Mouse (Mus musculus) gastrocnemius, postnatal 14 days (tissue): ENCODE results near the gene Gm49416. TPM values are rescaled to one million over a fixed set of nuclear protein-coding genes. Genes with fewer than 3 reads are reported as not detected.

ENCODE experiments used
- DNase-seq: peaks from one replicate; pipeline ENCODE4 v3.0.0; 2021; ENCODE audit warnings: mixed read lengths
- intact Hi-C: fragments of 180-260 bp; cut with DNase I; formaldehyde crosslinking; loops from one replicate; pipeline ENCODE4 v1.15.1; 2025; ENCODE audit warnings: low total_unique reads
- total RNA-seq, 2 experiments: library from RNA; stranded (reverse); gene quantifications; 2 replicates each; pipeline ENCODE4 v1.2.3; 2021

Gene Gm49416
- total RNA-seq, 2 experiments from 2014 or later = 3.3 TPM; not detected in 1

DNA sequence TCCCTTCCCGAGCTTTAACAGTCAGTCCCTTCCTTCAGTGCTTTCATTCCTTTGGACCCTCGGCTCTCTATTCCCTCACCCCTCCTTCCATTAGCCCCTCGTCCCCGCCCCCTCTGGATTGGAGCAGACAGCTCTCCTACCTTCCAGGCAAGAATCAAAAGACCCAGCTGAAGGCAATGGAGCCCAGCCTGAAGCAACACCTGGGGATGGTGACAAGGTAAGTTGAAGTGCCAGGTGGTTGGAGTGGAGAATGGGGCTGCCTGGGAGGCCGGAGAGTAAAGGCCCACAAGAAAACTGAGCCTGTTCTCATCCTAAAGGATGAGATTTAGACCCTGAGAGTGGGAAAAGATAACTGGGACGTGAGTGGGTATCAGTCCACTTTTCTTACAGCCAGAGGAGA is 19.8 kb downstream of the Gm49416 start:
- intact Hi-C loops = loop anchor here (10.0 kb wide), 1 partner anchor 46 kb away; the partner anchor contains the start of gene Tut1
- no peak for DNase-seq

DNA sequence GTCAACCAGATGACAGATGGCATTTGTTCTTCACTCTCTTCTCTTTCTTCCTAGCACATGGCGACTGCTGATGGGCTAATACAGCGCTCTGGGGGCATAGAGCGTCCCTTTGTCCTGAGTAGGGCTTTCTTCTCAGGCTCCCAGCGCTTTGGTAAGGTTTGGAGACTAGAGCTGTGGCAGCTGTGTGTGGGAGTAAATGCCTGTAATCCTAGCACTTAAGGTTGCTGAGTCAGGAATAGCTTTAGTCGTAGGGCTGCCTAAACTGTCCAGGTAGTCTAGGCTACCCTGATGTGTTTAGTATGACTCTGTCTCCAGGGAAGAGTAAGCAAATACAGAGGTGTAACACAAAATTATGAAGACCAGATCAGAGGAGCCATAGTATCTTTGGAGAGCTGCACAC is 23.1 kb downstream of the Gm49416 start:
- no peak for DNase-seq
- intact Hi-C loops = no loop called here

GRCm38 (mm10) chr19:8914212-8914611 is 25.5 kb downstream of the Gm49416 start:
- no peak for DNase-seq
- intact Hi-C loops = no loop called here

DNA sequence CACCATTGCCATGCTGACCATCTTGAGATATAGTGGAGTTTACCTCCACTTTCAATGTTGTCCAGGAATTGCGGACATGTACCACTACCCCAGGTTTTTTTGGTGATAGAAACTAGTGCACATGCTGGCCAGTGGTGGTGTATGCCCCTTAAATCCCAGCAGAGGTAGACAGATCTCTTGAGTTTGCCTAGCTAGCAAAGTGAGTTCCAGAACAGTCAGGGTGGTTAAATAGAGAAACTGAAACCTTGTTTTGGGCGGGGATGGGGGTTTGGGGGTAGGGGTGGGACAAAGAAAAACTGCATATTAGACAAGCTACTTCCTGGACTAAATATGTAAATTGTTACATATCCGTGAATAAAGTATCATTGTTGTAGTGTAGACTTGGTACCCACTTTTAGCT is 30.3 kb downstream of the Gm49416 start:
- DNase-seq = no peak
- intact Hi-C loops = no loop called here

DNA sequence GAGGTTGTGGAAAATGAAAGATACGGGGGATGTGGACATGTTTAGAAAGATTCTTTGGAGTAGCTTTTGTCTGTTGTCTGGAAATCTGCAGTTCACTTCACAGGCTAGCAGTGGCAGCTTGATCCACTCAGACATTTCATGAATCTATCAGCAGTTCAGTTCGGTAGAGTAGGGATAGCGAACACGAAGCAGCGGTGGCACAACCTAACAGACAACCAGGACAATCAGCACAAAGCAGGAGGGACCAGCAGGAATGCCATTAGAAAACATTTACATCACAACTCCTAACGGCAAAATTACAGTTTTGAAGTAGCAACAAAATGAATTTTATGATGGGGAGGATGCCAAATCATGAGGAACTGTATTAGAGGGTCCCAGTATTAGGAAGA is 31.0 kb downstream of the Gm49416 start:
- intact Hi-C loops = no loop called here
- DNase-seq = no peak

DNA sequence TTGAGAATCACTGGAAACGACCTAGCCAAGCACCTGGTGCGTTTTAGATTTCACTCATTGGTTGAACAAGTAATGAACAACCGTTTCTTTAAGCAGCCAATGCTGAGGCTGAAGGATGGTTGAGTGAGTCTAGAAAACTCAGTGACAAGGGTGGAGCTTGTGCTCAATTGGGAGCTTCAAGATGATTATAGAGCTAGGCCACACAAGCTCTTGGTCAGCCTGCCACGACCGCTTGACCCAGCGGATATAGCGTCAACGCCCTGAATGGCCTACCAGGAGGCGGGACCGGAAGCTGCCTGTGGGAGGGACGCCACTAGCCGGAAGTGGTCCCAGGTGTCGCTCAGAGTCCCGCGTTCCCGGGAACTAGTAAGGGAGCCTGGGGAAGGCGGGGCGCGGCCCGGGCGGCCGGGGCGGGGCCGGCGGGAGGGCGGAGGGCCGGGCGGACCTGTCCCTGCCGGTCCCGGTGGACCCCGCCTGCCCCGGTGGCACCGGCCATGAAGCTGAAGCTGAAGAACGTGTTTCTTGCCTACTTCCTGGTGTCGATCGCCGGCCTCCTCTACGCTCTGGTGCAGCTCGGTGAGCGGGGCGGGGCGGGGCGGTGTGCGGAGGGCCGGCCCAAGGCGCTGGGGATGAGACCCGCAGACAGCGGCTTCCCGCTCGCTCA is 31.5 kb downstream of the Gm49416 start, which contains the start of gene B3gat3:
Gene B3gat3 (plus strand): TSS at position 302 of the 664 bp plus-strand sequence.
- intact Hi-C loops = no loop called here
- peak; percentile 97 for DNase-seq

DNA sequence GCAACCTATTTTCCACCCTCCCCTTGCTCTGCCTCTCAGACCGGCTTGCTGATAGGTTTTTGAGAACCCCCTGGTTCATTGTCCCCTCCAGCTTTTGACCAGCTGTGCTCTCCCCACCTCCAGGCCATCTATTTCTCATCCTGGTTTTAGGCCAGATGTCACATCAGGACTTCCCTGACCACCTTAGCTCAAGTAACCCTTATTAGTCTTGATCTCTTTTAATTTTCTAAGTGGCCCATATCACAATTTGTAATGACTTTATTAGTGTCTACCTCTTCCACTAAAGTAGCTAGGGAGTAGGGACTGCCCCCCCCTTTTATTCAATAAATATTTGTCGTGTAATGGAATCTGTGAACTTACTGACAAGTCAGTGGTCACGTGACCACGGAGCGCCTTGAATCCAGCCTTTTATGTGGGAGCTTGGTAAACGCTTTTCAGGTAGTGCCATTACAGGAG is 32.1 kb downstream of the Gm49416 start:
- intact Hi-C loops = no loop called here

GRCm38 (mm10) chr19:8921741-8922140 is 33.0 kb downstream of the Gm49416 start:
- no peak for DNase-seq
- intact Hi-C loops = no loop called here

More for the DNA sequence above, 32.1 kb downstream of the Gm49416 start:
- DNase-seq = no peak

DNA sequence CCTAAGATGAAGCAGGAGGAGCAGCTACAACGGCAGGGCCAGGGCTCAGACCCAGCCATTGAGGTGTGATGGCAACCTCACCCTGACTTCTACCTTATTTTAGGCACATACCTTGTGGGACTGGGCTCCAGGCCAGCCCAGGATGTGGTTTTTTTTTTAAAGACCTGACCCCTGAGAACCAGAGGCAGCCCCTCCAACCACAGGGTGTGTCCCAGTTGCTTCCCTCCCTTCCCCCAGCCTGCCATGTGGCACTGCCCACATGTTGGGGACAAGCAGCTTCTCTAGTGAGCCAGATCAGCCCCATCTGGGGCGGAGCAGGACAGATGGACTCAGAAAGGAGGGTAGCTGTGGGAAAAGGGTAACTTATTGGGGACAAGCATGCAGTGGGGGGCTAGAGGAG is 38.0 kb downstream of the Gm49416 start:
- intact Hi-C loops = no loop called here
- DNase-seq = no peak

GRCm38 (mm10) chr19:8927891-8928525 is 39.3 kb downstream of the Gm49416 start:
- DNase-seq = no peak
- intact Hi-C loops = no loop called here

DNA sequence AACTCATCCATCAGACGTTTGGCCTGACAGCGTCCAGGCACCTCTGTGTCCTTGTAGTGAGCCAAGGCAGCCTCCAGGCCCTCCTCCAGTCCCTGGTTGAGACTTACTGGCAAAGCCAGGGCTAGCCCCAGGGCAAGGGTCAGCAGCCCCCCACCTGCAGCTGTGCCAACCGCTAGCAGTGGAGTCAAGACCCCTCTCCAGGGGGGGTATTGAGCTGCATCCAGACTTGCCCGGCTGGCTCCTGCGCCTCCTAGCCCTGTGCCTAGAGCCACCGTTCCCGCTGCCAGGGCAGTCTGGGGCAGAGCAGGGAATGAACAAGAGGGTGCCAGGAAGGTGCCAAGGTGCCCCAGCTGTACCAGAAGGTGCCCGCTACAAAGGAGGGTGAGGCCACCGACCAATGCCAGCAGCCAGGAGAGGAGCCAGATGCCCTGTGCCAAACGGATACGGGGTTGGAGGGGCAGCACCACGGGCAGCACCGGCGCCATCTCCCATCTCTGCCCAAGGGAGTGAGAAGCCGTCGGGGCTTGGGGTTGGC is 40.0 kb downstream of the Gm49416 start:
- intact Hi-C loops = no loop called here
- no peak for DNase-seq

DNA sequence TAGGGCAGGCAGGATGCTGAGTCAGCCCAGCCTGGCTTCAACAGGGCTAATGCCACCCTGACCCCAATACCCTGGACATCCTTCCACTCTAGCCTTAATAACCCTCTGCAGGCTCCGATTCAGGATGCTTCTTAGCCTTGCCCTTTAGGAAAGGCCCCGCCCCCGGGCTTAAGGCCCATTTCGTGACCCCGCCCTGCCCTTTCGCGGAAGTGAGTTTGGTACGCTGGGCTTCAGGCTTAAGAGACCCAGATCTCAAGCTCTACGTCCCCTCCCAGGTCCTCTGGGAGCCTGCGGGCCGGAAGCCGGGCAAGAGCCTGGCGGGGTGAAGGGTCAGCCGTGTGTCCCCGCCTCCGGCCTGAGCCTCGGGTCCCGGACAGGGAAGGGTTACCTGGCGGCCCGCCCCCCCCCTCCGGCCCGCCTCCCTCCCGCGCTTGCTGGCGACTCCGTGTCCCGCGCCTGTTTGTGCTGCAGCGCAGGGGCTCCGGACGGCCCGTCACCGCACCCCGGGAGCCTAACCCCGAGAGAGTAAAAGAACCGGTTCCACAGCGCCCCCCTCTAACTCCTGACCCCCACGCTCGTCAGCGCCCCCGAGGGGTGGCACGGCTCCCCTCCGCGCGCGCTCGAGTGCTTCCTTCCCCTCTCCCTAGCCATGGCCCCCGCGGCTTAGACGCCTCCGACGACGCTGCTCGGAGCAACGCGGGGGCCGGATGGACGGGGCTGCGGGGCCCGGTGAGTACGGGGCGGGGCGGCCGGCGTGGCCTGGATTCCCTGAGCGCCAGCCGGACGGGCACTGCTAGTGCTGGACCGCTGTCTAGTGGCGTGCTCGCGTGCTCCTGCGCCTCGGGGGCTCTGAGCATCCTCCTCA is 40.7 kb downstream of the Gm49416 start, which contains the start of the genes Rom1 and Eml3:
Gene Rom1 (minus strand): TSS at position 133 of the 865 bp plus-strand sequence.
Gene Eml3 (plus strand): TSS at position 329 of the 865 bp plus-strand sequence.
- DNase-seq = peak; percentile 91
- intact Hi-C loops = no loop called here

DNA sequence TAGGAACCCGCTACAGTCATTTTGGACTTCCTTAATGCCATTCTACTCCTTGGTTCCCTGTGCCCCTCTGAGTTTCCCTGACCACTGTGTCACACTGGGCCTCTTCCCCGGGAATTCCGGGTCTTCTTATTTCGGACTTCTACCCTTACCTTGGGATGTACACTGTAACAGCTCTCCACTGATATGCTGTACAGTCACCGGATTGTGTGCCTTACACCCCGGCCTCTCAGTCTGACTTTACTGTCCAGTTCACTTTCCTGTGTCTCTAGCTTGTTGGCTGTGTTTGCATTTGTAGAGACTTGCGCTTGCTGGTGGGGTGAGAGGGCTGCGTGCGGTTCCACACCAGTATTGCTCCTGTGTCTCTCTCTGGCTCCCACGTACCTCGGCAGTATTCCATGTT is 41.4 kb downstream of the Gm49416 start:
- intact Hi-C loops = no loop called here
- no peak for DNase-seq

- no peak for DNase-seq
- intact Hi-C loops = no loop called here
These were observed 42.0 kb downstream of the Gm49416 start for GRCm38 (mm10) chr19:8930771-8931170.

DNA sequence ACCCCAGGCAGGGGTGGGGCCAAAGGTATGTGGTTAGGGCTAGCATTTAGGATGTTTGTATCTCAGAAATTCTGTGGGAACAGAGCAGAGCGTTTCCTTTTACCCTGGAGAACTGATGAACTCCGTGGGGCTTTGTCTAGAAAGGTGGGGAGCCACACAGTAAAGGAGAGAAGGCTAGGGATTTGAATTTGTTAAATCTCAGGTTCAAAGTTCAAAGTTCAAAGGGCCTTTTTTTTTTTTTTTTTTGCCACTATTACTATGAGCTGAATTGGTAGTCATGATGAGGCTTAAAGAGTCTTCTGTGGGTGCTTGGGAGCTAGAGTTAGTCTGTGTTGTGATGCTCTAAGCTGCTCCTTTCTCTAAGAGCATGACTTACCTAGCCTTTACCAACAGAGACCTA is 48.0 kb downstream of the Gm49416 start:
- intact Hi-C loops = no loop called here
- no peak for DNase-seq

- intact Hi-C loops = no loop called here
These were observed 51.9 kb downstream of the Gm49416 start for GRCm38 (mm10) chr19:8940526-8941133.

GRCm38 (mm10) chr19:8941136-8941514 is 52.4 kb downstream of the Gm49416 start:
- no peak for DNase-seq
- intact Hi-C loops = no loop called here

More at GRCm38 (mm10) chr19:8940526-8941133, 51.9 kb downstream of the Gm49416 start:
- DNase-seq = no peak

- peak; percentile 98 for DNase-seq
- intact Hi-C loops = no loop called here
These were observed 52.9 kb downstream of the Gm49416 start, which contains the start of gene Mta2 for GRCm38 (mm10) chr19:8941515-8942217. Gene Mta2 (plus strand): TSS chr19:8941875.
